Mouse (Mus musculus) lung, embryonic 15.5 days (tissue): ENCODE results near the gene Bcan. TPM values are rescaled to one million over a fixed set of nuclear protein-coding genes. Genes with fewer than 3 reads are reported as not detected.

Experiments
- ATAC-seq: fragments of 200-750 bp; cut with Nextera tagmentation; 2 replicates; pipeline ENCODE4 v1.8.0; 2017; ENCODE audit warnings: moderate number of reproducible peaks, borderline replicate concordance; ENCODE audit not compliant: low FRiP score, low TSS enrichment; ENCODE audit errors: extremely low read depth
- H3K27ac ChIP-seq: fragments of 300-500 bp; sonication (generic); 2 replicates; pipeline ENCODE4 v1.5.1; 2015; ENCODE audit warnings: moderate library complexity, mild to moderate bottlenecking, inconsistent platforms
- H3K27me3 ChIP-seq: fragments of 300-500 bp; sonication (generic); 2 replicates; pipeline ENCODE4 v1.6.1; 2015; ENCODE audit warnings: inconsistent platforms
- H3K36me3 ChIP-seq: fragments of 300-500 bp; sonication (generic); 2 replicates; pipeline ENCODE4 v1.6.1; 2015; ENCODE audit warnings: inconsistent platforms
- H3K4me1 ChIP-seq: fragments of 300-500 bp; sonication (generic); 2 replicates; pipeline ENCODE4 v1.6.1; 2015; ENCODE audit warnings: inconsistent platforms
- H3K4me2 ChIP-seq: fragments of 300-500 bp; sonication (generic); 2 replicates; pipeline ENCODE4 v1.6.1; 2015; ENCODE audit warnings: inconsistent platforms, mild to moderate bottlenecking, moderate library complexity
- H3K4me3 ChIP-seq: fragments of 300-500 bp; sonication (generic); 2 replicates; pipeline ENCODE4 v1.5.1; 2015; ENCODE audit warnings: mild to moderate bottlenecking, inconsistent platforms
- H3K9ac ChIP-seq: fragments of 300-500 bp; sonication (generic); 2 replicates; pipeline ENCODE4 v1.6.1; 2015; ENCODE audit warnings: inconsistent platforms
- H3K9me3 ChIP-seq: fragments of 300-500 bp; sonication (generic); 2 replicates; pipeline ENCODE4 v1.6.1; 2016; ENCODE audit warnings: inconsistent platforms
- WGBS: fragments of 180-500 bp; shearing (Covaris S2); methylation state at CpG from one replicate; pipeline ENCODE4 v1.1.7; 2015; 5-methylcytosine and 5-hydroxymethylcytosine counted together
- polyA plus RNA-seq: library from polyadenylated mRNA; unstranded; fragments of >200 nt; fragmentation: Nextera tagmentation; extraction: Ambion mirVana; gene quantifications from 2 replicates; pipeline ENCODE4 v1.2.1, GENCODE M21; 2015

Gene Bcan
- polyA plus RNA-seq, 1 experiment from 2014 or later: 0.07 TPM

DNA sequence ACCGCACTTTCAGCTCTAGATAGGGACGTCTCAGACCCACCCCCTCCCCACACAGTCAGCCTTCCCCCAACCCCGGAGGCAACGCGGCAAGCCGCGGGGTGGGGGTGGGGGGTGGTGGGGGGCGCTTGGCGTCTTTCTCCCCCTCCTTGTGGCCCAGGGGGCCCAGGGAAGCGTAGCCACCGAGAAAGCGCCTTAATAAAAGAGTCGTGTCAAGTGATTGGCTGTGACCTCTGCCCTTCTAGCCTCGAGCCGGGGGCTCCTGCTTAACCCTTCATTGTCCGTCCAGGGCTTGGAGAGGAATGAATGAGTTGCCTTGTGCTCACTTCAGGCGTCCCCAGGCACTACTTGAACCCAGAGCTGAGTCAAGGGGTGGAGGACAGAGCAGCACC, 52.2 kb downstream of the Bcan start:
- peaks cover 66% of the 10 kb centered on the region for H3K4me1 ChIP-seq
- peak overlapping the region; percentile 70 for H3K4me2 ChIP-seq
- H3K27me3 ChIP-seq: peaks cover 25% of the 10 kb centered on the region; the same call in 1 of the 2 replicates
- H3K4me3 ChIP-seq: peak overlapping the region; percentile 29
- no peak for ATAC-seq
- WGBS: under 1% methylated on average over 17 of the region's 17 CpGs
- peak overlapping the region; percentile 31 for H3K9ac ChIP-seq
- no peaks in the 10 kb centered on the region for H3K36me3 ChIP-seq
- H3K27ac ChIP-seq: no peak overlapping the region
- no peaks in the 10 kb centered on the region for H3K9me3 ChIP-seq

DNA sequence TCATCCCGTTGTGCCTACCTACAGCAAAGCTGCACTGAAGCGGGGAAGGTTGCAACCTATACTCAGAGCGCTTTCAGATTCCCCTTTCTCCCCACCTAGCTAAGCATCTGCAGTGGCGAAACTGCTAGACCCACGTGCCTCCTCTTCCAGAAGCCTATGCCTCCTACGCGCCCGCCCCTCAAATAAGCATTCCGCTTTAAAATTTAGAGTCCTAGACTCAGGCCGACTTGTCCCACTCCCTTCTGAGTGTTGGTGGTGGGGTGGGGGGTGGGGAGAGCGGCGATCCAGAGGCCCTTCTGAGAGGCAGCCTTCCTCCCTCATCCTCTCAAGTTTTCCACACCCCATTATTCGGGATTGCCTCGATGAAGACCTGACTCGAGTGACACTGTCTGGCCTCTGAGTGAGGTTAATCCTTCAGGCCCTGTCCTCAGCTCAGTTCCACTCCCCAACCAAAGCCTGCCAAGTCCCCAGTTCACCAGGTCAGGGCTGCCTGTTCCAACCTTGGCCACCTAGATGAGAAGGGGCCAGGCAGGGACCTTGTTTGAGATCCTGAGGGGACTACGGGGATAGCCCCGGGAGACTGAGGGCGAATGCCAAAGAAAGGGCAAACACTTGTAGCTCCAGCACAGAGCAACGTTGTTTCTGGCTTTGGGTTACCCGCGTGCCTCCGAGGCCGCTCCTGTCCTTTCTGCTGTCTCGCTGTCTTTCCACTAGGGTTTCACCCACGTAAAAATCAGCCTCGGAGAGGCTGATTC, 52.8 kb downstream of the Bcan start:
- peaks cover 60% of the 10 kb centered on the region for H3K4me1 ChIP-seq
- 5% methylated on average over 26 of the region's 26 CpGs for WGBS
- peak overlapping the region; percentile 70 for H3K4me2 ChIP-seq
- peak overlapping the region; percentile 31 for H3K9ac ChIP-seq
- H3K27me3 ChIP-seq: peaks cover 25% of the 10 kb centered on the region; the same call in 1 of the 2 replicates
- H3K36me3 ChIP-seq: peaks cover 4% of the 10 kb centered on the region
- no peaks in the 10 kb centered on the region for H3K9me3 ChIP-seq
- ATAC-seq: no peak
- H3K4me3 ChIP-seq: peak overlapping the region; percentile 29
- no peak overlapping the region for H3K27ac ChIP-seq

DNA sequence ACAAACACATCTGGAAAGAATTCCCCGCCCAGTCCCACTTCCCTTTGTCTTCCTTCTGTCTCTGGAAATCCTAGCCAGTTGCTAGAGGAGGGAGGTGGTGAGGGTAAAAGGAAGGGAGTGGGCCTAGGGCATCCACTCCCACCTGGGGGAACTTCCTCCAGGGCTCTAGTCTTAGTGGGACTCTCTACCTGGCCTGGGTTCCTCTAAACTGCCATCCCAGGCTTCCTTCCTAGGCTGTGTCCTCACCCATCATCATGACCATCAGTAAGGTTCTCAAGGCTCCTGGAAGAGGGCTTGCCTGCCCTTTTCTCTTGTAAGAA, 53.5 kb downstream of the Bcan start:
- Histone ChIP-seq H3K9ac (no peak overlapping the region), H3K4me3 (no peak overlapping the region), H3K27me3 (peaks cover 23% of the 10 kb centered on the region; the same call in 1 of the 2 replicates), H3K4me2 (no peak overlapping the region), H3K9me3 (no peaks in the 10 kb centered on the region), H3K27ac (no peak overlapping the region), H3K36me3 (peaks cover 12% of the 10 kb centered on the region), H3K4me1 (peaks cover 54% of the 10 kb centered on the region)
- 45% methylated on average over 1 of the region's 1 CpGs for WGBS
- ATAC-seq: no peak

DNA sequence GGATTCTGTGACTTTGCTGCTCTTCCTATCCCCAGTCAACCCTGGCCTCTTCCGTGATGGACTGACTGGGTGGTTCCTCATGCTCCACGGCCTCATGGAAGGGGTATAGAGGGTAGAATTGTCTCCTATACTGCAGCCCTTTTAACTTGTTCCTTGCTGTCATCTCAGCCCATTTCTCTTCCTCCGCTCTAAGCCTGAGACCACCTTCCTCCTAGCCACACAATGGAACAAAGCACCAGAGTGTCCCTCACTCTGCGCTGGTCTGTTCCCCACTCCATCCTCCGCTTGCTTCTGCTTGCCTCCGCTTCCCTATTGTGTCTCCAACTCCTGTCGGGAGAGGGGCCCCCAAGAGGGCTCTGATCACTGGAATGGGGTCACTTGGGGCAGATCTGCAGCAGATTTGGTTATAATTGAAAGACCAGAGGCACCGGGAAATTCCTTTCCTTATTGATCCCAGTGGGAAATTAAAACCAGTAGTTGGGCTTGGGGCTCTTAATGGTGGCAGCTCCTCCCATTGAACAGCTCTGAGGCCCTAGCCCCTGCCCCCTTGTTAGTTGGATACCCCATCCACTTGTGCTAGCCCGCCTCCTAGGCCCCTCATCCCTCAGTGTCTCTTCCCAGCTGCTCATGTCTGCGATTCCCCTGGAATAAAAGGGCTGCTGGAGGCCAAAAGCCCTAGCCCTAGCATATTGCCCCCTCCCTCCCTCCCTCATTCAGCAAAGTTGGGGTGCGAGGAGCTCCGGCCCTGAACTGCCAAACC, 54.1 kb downstream of the Bcan start:
- Histone ChIP-seq H3K9me3 (no peaks in the 10 kb centered on the region), H3K4me2 (no peak overlapping the region), H3K9ac (no peak overlapping the region), H3K36me3 (peaks cover 17% of the 10 kb centered on the region), H3K27ac (no peak overlapping the region), H3K4me3 (no peak overlapping the region), H3K27me3 (peaks cover 19% of the 10 kb centered on the region; the same call in 1 of the 2 replicates), H3K4me1 (peaks cover 52% of the 10 kb centered on the region)
- no peak for ATAC-seq
- WGBS: 41% methylated on average over 12 of the region's 12 CpGs

DNA sequence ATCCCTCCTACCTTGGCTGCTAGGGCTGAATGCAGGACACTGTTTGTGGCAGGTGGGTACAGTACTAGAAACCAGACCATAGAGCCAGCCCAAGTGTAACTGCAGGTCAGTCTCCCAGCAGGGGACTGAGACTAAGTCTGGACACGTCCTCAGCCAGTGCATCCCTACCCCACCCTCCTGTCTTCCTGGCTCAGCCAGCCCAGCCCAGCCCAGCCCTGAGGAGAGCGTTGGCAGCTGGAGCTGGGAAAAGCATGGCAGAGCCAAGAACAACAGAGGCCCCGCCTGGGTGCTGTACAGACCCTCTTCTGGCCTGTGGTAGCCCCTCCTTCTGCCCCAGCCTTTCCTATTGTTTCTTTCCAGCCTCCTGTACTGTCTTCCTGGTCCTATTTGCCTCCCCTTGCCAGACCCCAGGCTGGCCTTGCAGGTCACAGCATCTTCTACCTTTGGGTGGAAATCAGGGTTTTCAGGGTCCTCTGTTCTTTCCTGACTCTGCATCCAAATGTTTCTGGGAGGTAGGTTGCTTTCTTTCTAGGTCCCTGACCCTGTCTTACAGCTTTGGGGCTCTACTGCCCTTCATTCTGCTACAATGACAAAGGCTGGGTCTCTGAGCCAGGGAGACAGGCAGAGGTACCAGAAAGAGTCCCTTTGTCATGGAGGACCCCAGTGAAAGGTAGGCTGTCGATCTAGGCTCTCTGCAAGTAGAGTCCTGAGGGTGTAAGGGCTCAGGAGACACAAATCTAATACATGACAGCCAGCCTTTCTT, 55.0 kb downstream of the Bcan start:
- H3K27me3 ChIP-seq: peaks cover 19% of the 10 kb centered on the region; the same call in 1 of the 2 replicates
- H3K9me3 ChIP-seq: no peaks in the 10 kb centered on the region
- peak; percentile 66; the same call in 1 of the 2 replicates for ATAC-seq
- H3K4me1 ChIP-seq: peaks cover 46% of the 10 kb centered on the region
- H3K4me2 ChIP-seq: no peak overlapping the region
- peaks cover 24% of the 10 kb centered on the region for H3K36me3 ChIP-seq
- 27% methylated on average over 4 of the region's 4 CpGs for WGBS
- H3K9ac ChIP-seq: no peak overlapping the region
- H3K4me3 ChIP-seq: no peak overlapping the region
- H3K27ac ChIP-seq: peak overlapping the region; percentile 24; the same call in 1 of the 2 replicates

DNA sequence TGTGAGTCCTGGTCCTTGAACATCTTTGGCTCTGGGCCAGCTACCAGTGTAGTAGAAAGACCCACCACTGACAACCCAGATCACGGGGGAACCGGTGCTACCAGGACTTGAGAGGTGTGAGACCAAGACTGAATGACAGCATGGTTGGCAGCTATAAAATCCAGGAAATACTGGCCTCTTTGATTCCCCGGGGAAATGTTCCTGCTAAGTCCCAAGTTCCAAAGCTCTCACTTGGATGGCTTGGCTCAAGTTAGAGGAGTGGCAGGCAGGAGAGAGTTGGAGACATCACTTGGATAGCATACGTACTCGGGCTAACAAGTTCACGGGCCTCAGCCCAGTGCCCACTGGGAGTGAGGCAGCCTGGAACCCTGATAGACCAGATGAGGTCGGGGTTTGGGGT, 56.4 kb downstream of the Bcan start:
- Histone ChIP-seq H3K4me1 (peaks cover 32% of the 10 kb centered on the region), H3K4me2 (no peak overlapping the region), H3K9me3 (no peaks in the 10 kb centered on the region), H3K36me3 (peaks cover 39% of the 10 kb centered on the region), H3K27ac (no peak overlapping the region), H3K4me3 (no peak overlapping the region), H3K9ac (no peak overlapping the region), H3K27me3 (peaks cover 9% of the 10 kb centered on the region; the same call in 1 of the 2 replicates)
- no peak for ATAC-seq
- WGBS: 63% methylated on average over 7 of the region's 7 CpGs

DNA sequence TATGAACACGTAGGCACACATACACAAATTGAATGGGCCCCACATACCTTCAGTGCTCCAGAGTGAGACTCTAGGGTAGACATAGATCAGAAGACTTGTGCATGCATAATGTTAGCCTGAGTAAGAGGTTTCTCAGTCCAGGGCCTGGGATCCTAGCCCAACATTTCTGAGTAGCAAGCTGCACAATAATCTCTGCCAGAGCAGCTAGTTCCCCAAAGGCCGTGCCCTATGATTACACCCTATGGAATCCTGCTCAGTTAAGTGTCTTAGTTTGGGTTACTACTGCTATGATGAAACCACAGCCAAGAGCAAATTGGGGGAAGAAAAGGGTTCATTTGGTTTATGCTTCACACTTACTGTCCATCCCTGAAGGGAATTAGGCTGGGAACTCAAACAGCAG, 57.6 kb downstream of the Bcan start:
- H3K9me3 ChIP-seq: no peaks in the 10 kb centered on the region

DNA sequence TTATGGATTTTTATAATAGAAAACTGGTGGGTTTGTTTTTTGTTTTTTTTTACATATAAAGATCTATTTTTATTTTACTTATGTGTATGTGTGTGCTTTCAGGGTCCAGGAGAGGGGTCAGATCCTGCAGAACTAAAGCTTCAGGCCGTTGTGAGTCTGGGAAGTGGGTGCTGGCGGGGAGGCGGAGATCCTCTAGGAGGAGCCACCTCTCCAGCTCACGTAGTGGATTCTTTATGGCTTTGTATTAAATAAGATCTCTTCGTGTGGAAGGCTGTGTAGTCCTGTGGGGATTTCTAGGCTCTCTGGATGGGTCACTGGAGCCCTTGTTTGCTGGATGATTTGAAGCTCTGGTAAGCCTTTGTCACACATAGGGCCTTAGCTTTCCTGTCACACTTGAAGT, 59.4 kb downstream of the Bcan start:
- ATAC-seq: no peak
- no peaks in the 10 kb centered on the region for H3K27me3 ChIP-seq
- peaks cover 63% of the 10 kb centered on the region for H3K36me3 ChIP-seq

More for the DNA sequence above, 57.6 kb downstream of the Bcan start:
- no peak for ATAC-seq
- no peak overlapping the region for H3K9ac ChIP-seq
- H3K4me1 ChIP-seq: peaks cover 21% of the 10 kb centered on the region
- no peaks in the 10 kb centered on the region for H3K27me3 ChIP-seq
- WGBS: 93% methylated on average over 2 of the region's 2 CpGs
- no peak overlapping the region for H3K4me3 ChIP-seq
- no peak overlapping the region for H3K4me2 ChIP-seq
- peaks cover 50% of the 10 kb centered on the region for H3K36me3 ChIP-seq
- H3K27ac ChIP-seq: no peak overlapping the region

More for the DNA sequence above, 59.4 kb downstream of the Bcan start:
- no peak overlapping the region for H3K4me3 ChIP-seq
- 68% methylated on average over 5 of the region's 5 CpGs for WGBS
- H3K4me2 ChIP-seq: no peak overlapping the region
- H3K4me1 ChIP-seq: peaks cover 15% of the 10 kb centered on the region
- H3K27ac ChIP-seq: no peak overlapping the region
- H3K9ac ChIP-seq: no peak overlapping the region
- no peaks in the 10 kb centered on the region for H3K9me3 ChIP-seq

Other genes with a start within 250 kb of the Bcan start
- gene Ntrk1, start 205.1 kb downstream of the Bcan start, polyA plus RNA-seq: 1.2 and 2.5 TPM in 2 replicates
- gene Insrr, start 203.3 kb downstream of the Bcan start, polyA plus RNA-seq: 0.09 and 0.16 TPM in 2 replicates
- 29.4 and 32.4 TPM in 2 replicates for gene Pear1, start 175.9 kb downstream of the Bcan start, polyA plus RNA-seq
- 0.42 and 1.0 TPM in 2 replicates for gene Sh2d2a, start 153.5 kb downstream of the Bcan start, polyA plus RNA-seq
- gene Prcc, start 114.6 kb downstream of the Bcan start, polyA plus RNA-seq: 12.1 and 12.3 TPM in 2 replicates
- gene Hdgf, start 93.9 kb downstream of the Bcan start, polyA plus RNA-seq: 258 and 260 TPM in 2 replicates
- gene Mrpl24, start 80.7 kb downstream of the Bcan start, polyA plus RNA-seq: 70.5 and 70.9 TPM in 2 replicates
- gene Isg20l2, start 69.9 kb downstream of the Bcan start, polyA plus RNA-seq: 60.1 and 63.0 TPM in 2 replicates
- gene Rrnad1, start 69.5 kb downstream of the Bcan start, polyA plus RNA-seq: 18.3 and 18.5 TPM in 2 replicates
- gene Crabp2, start 51.6 kb downstream of the Bcan start, polyA plus RNA-seq: 8.1 and 10.4 TPM in 2 replicates
- 30.1 and 32.4 TPM in 2 replicates for gene Nes, start 29.2 kb downstream of the Bcan start, polyA plus RNA-seq
- gene Hapln2, start 27.4 kb upstream of the Bcan start, polyA plus RNA-seq: 0.07 and 0.23 TPM in 2 replicates
- 30.6 and 31.6 TPM in 2 replicates for gene Gpatch4, start 42.9 kb upstream of the Bcan start, polyA plus RNA-seq
- gene Naxe, start 58.3 kb upstream of the Bcan start, polyA plus RNA-seq: 199 and 215 TPM in 2 replicates
- gene Ttc24, start 78.1 kb upstream of the Bcan start, polyA plus RNA-seq: not detected in 2 replicates
- 25.2 and 26.6 TPM in 2 replicates for gene Iqgap3, start 81.7 kb upstream of the Bcan start, polyA plus RNA-seq
- 16.7 and 20.4 TPM in 2 replicates for gene Mef2d, start 142.1 kb upstream of the Bcan start, polyA plus RNA-seq